Mouse (Mus musculus) layer of hippocampus, adult 9-10 months (tissue): ENCODE results near the gene Skint2.

Source experiments
- DNase-seq: peaks from one replicate; pipeline ENCODE4 v3.0.0; 2022; ENCODE audit warnings: low spot score

Skint2 gene

DNA sequence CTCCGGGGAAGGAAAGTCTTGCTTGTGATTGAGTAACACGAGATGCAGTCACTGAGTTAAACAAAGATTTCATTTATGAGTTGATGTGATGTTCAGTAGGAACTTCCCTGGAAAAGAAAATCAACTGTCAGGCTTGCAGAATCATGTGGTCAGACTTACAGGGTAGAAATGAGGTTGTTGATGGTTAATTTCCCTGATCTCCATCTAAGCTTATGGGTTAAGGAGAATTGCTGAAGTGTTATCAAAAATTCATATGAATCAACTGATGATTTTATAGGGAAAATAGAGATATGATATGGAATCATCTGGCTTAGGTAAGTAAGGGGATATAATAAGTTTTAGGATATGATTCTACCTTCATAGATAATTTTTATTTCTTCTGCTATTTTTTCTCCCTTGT, at the start of gene Skint2:
Gene Skint2, plus strand, starts transcription at position 301 of the 400 bp plus-strand sequence.
- DNase-seq: no peak
